Mouse (Mus musculus): ENCODE data around the gene Lztr1.
"Not testable (repeated sequence)": the region's sequence is repeated elsewhere in the genome, so short reads cannot be mapped to it uniquely, and the experiment has no call there.

The Lztr1 gene

DNA sequence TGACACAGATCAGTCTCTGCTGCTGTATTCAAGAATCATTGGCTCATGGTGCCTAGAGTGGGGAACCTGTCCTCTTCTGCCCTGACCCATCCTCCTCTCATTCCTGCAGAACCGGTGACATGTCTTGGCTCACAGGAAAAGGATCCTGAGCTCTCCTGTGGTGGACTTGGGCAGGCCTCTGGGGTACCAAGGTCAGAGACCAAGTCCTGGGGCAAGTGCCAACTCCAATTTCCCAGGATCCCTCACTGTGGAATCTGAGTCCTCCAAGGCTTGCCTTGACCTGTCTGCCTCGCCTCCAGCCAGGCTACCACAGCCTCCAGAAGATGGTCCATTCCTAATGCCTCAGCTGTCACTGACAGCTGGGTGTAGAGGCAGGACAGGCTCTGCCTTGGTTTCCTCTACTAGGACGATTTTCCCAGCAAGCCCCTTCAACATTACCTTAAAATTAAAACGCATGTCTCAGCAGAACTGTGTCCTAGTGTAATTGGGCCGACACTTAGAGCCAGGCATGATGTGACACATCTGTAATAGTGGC is 1.4 kb upstream of the Lztr1 start:
- DNase-seq (ENCODE audit: low spot score) = no peak

DNA sequence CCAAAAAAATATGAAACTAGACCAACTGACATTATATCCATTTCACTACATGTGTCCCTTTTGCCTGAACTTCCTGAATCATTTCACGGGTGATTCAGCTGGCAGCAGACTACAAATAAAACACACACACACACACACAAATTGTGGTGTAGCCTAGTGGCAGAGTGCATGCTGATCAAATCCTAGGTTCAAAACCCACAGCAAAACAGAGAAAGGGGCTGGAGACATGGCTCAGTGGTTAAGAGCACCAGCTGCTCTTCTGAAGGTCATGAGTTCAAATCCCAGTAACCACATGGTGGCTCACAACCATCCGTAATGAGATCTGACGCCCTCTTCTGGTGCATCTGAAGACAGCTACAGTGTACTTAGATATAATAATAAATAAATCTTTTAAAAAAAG is 457 bp upstream of the Lztr1 start:
- not testable (repeated sequence) for DNase-seq (ENCODE audit: low spot score)

DNA sequence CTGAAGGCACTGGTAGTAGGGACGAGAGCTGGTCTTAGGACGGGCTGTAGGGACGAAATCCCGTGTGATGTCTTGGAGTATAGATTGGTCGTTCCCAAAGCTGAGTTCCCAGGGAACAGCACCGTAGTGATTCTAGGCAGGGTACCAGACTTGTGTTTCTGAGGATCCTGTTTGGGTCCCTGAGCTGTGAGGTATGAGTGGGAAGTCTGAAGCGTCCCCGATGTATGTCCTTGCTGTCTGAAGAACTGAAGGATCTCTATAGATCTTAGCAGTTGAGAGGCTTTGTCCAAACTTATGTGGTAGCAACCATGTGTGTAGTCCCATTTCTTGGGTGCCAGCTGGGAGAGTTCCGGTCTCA is 731 bp downstream of the Lztr1 start:
- DNase-seq (ENCODE audit: low spot score) = no peak

DNA sequence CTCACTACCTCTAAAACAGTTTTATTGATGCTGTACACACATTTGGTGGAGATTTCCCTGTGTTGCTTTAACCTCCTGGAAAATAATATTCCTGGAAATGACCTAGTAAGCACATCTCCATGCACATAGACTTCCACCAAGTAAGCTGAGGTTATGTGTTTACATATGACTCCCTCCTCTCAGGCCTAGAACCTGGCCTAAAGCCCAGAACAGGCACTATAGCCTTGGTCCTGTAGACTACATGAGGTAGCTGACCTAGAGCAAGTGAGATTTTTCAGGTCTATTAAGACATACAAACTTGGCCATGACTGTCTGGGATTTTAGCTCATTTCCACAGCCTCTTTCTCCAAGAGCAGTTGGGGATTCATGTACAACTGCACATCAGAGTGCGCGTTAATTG is 1.7 kb downstream of the Lztr1 start:
- DNase-seq (ENCODE audit: low spot score) = no peak

DNA sequence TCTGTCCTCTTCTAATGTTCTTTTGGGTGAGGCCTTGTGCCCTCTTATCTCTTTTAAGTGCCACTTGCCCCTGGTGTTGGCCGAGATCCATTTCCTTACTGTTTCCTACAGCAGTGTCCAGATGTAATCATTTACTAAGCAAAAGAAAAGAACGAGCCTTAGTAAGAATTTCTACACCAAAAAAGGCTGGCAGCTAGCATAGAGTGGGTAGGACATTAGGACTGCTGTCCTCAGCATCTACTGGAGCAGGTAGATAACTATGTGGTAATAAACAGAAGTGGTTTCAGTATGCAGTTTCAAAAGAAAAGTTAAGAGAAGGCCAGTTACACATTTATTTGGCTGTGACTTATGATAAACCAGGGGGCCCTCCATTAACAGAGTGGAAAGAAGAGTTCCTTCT is 2.2 kb downstream of the Lztr1 start:
- DNase-seq (ENCODE audit: low spot score) = no peak

DNA sequence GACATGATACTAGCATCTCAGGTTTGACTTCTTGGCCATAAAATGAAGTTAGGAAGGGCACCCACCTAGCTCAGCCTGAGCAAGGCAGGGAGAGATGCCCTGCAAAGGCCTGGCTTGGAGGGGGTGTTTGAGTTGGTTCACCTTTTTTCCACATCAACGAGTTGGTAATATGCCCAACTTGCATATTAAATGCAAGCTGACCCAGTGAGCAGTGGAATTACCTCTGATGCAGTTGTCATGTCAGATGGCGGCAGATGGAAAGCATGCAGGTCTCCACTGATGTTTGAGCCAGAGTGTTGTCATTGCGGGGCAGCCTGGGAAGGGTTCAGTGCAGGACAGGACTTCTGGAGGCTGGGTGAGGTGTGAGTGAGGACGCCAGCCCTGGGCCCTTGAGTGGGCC is 2.9 kb downstream of the Lztr1 start:
- no peak for DNase-seq (ENCODE audit: low spot score)

DNA sequence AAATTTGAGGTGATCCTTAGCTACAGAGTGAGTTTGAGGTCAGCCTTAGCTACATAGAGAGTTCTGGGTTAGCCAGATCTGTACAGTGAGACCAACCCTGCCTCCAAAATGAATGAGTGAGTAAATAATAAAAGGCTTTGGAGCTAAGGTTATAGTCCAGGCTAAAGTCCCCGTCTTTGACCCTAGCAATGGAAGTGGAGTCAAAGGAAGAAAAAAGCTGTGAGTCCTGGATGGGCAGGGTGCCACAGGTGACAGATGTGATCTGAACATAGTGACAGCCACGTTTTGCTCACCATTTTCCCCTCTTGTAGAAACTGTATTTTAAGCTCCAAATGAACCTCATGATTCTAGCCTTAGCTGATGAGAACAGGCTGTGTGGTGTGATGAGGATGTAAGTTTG is 10.4 kb downstream of the Lztr1 start:
- DNase-seq (ENCODE audit: low spot score) = no peak

DNA sequence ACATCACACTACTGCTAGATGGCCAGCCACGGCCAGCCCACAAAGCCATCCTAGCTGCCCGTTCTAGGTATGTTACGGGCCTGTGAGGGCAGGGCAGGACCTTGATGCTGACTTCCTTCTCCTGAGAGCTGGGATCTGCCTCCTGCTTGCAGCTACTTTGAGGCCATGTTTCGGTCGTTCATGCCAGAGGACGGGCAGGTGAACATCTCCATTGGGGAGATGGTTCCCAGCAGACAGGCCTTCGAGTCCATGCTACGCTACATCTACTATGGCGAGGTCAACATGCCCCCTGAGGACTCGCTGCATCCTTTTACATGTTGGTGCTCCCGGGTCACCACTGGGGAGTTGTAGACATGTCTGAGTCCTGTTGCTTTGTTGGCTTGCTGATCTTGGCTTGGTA is 15.7 kb downstream of the Lztr1 start:
- no peak for DNase-seq (ENCODE audit: low spot score)

DNA sequence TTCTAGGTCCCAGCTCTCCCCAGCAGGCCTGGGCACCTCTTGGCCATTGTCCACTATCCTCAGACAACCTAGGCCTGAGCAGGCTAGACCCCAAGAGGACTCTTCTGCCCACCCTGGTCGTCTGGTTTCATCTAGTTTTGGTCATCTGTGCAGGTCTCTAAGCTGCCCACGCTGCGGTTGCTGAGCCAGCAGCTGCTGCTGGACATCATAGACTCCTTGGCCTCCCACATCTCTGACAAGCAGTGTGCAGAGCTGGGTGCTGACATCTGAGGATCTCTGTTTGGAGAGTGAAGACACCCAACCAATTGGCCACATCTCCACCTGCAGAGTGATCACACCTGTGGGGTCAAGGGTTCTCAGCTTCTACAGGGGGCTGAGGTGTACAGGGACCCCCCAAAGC is 17.0 kb downstream of the Lztr1 start:
- DNase-seq (ENCODE audit: low spot score) = no peak

DNA sequence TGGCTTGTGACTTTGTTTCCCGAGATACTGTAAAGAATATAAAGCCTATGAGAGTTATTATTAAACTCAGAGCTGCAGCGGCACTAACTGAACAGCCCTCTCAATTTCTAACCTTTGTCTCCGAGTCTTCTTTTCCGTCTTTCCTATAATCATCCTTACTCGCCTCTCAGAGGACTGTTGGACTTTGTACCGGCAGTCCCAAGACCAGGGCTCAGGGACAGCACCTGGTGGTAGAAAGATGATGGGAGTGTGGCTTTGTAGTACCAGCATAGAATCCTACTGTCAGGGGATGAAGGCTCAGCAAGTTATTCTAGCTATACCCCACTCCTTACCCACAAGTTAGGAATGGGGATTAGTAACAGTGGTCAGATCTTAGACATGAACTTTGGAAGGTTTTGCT is 17.7 kb downstream of the Lztr1 start:
- DNase-seq (ENCODE audit: low spot score) = no peak

DNA sequence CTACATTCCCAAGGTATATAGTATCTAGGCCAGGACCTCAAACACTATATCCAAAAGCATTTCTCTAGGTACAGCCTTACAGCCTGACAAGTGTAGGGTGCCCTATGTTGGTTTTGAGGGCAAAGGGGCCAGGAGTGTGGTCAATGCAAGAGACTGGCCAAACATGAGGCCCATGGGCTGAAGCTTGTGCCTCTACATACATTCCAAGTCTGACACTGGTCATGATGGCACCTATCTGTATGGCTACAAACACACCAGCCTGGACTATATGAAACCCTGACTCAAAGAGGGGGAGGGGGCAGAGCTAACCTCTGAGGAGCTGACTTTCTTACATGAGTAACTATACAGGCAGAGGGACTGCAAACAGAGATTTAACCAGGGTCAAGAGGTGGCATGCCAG is 19.1 kb downstream of the Lztr1 start:
- DNase-seq (ENCODE audit: low spot score) = no peak

DNA sequence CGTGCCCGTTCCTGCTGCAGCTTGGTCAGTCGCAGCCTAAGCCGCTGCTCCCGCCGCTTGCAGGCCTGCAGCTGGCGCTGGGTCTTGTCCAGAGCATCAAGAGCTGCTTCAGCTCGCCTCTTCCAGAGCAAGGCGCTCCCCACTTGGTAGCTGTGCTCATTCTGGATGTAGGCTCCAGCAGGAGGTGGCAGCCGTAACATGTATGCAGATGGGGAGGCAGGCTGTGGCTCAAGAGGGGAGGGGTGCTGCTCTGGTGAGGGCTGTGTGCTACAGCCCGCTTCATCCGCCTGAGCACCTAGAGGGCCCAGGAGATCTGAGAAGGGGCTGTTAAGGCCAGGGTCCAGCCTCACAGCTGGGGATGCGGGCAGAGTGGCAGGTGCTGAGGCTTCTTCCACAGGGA is 19.8 kb downstream of the Lztr1 start:
- no peak for DNase-seq (ENCODE audit: low spot score)

DNA sequence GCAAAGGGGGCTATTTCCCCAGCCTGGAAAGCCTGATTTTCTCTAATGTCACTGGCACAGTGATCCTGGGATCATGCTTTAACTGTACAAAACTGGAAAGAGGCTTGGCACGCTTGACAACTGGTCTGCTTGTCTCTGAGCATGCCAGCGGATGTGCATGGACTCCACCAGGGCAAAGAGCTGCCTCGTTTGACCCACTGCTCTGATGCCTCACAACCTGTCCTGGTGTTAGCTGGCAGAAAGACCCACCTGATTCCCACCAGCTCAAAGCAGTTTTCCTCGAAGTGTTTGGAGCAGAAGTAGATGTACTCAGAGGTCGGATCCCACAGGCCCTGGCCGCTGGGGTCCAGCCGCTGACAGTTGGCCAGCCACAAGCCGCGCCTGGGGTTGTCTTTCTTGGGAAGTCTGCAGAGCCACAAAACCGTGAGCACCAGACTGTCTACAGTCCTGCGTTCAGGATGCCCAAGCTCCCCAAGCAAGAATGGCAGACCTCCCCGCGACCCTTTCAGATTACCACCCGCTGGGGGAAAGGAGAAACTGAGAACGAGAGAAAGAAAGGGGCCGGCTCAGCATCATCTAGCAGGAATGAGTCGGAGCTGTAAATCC is 21.6 kb downstream of the Lztr1 start:
- peak; percentile 61 for DNase-seq (ENCODE audit: low spot score)

DNA sequence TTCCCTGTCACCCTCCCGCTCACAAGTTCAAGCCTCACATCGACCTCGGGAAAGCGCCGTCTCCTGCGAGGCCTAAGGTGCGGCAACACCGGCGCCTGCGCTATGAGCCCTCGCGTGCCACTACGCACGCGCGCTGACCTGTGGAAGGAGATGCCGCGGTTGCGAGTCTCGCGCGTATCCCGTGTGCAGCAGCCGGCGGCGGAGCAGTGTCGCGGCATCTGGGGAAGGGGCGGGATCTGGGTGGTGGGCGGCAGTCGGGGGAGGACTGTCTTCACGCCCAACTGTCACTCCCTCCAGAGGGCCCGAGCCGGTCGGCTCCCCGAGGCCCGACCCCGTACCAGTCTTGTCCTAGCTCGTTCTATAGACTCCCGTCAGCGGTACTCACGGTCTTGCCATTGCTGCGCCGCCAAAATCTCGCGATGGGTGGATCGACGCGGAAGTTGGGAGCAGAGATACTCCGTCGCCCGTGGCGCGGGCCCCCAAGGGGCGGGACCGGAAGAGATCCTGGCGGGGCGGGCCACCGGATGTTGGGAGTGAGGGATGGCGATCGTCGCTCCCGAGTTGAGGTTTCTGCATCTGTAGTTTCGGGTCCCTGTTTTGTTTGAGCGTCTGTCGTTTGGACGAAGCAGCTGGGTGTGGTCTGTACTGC is 22.3 kb downstream of the Lztr1 start, which contains the start of gene Thap7:
TSS of gene Thap7 (minus strand) at position 497 of the 649 bp plus-strand sequence.
- DNase-seq (ENCODE audit: low spot score) = peak; percentile 97

DNA sequence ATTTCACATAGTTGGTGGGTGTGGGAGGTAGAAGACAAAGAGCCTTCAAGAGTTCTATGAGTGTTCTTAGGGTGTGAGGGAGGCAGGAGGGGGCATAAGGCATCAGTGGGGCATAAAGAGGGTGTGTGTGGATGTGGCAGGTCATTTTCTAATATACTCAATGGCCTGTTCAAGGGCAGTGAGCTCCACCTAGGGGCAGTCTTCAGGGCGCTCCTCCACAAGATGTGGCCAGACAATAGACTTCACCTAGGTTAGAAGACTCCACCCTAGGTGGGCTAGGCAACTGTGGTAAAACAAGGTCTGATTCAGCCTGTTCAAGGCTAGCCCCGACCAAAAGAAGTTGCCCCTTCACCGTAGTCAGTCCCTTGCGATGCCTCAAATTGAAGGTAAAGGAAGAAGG is 23.8 kb downstream of the Lztr1 start:
- no peak for DNase-seq (ENCODE audit: low spot score)

DNA sequence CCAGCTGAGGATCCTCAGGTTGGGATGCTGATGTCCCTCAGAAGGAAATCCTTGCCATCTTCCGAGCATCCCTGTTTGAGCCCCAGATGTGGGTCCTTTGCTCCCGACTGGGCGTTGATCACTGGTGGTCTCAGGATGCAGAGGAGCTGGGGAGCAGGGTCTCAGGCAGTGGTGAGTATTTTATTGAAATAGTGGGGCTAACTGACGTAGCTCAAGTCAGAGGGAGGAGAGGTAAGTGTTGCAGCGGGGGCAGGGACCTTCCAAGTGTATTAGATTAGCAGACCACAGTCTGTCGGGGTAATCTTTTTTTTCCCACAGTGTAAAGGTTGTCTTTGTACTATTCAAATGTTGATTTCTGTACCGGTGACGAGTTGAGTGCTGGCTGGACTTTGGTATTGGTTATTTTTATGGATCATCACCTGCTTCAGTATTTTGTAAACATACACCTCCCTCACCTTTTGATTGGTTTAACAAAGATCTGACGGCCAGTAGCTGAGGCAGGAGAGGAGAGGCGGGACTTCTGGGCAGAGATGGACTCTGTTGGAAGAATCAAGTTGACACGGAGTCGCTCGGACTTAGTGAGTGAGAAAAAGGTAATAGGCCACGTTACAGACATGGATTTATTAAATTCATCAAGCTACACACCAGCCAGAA is 24.3 kb downstream of the Lztr1 start:
- DNase-seq (ENCODE audit: low spot score) = no peak

DNA sequence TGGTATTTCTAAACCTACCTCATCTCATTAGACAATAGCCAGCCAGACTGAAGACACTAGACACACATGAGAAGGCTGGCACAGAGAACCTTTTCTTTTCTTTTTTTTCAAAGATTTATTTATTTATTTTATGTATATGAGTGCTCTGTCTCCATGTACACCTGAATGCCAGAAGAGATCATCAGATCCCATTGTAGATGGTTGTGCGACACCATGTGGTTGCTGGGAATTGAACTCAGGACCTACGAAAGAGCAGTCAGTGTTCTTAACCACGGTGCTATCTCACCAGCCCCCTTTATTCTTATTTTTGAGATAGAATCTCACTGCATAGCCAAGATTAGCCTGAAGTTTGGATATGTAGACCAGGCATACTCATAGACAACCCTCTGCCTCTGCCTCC is 28.1 kb downstream of the Lztr1 start:
- no peak for DNase-seq (ENCODE audit: low spot score)

DNA sequence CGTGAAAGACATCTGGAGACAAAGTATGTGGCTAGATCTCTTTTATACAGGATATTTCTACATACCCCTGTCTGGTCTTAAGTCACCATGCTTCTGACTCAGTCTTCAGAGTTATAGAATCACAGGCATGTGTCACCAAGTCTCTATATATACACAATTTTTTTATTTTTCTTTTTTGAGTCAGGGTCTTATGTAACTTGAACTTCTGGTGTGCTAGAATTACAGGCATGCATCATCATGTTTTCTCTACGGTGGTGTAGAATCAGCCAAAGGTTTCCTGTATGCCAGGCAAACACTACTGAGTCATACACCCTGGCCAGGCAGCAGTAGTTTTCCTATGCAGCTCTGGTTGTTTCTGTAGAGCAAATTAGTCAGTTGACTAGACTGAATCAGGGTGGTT is 34.1 kb downstream of the Lztr1 start:
- no peak for DNase-seq (ENCODE audit: low spot score)

DNA sequence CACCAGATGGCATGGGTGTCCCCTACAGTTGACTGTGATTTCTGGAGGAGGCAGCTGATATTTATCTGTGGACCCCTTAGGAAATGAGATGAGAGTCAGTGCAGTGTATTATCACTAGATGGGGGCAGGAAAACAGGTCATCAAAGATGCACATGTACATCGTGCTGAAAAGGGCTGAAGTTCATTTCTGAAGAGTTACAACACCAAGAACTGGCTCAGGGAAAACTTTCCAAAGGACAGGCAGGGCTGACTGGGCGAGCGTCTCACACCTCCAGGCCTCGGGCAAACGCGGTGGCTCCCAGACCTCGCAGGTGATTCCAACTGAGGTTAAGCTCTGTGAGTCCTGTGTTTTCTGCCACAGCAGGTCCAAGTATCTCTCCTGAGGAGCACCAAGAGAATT is 44.3 kb downstream of the Lztr1 start:
- DNase-seq (ENCODE audit: low spot score) = no peak

DNA sequence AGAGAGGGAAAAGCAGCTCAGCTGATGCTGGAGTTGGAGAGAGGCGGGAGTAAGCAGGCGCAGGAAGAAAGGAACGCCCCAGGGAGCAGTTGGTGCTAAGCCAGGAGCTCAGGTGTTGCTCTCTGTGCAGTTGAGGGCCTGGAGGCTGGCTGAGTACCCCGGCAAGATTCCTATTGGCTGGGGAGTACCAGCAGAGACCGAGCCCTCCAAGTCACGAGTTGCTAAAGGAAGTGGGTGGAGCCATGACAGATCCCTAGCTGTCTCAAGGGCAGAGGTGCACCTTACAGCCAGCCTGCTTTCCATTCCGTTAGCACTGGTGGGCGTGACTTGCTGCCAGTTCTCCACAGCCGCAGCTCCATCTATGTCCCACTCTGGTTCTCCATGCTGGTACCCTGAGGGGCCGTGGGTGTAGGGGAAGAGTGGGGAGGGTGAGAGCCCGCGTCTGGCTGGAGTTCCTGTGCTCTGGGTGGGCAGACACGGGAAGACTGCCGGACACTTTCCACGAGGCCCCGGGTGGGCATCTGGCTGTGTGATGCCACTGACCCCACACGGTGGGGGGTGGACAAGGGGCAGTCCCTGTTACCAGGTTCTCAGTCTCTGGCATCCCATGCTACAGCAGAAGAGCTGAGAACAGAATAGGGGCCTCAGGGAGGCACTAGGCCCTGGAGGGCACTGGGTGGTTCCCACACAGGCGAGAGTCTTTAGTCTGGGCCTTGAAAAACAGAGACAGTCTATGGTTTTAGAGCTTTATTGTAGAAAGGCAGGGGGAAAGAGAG is 45.6 kb downstream of the Lztr1 start:
- DNase-seq (ENCODE audit: low spot score) = no peak

DNA sequence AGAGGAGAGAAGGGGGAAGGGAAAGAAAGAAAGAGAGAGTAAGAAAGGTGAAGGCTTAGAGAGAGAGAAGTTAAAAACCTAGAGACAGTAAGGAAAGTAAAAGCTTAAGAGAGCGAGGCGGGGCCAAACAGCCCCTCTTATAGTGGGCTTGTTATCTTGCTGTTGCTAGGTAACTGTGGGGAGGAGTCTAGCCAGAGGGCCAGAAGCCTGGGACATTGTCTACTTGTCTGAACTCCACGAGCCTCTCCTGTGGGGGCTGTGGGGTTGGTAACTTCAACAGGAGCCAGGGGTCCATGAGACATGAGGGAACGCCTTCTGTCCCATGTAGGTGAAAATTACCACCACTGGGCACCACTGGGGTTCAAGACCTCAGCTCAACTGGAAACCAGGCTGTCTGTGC is 46.2 kb downstream of the Lztr1 start:
- DNase-seq (ENCODE audit: low spot score) = not testable (repeated sequence)

DNA sequence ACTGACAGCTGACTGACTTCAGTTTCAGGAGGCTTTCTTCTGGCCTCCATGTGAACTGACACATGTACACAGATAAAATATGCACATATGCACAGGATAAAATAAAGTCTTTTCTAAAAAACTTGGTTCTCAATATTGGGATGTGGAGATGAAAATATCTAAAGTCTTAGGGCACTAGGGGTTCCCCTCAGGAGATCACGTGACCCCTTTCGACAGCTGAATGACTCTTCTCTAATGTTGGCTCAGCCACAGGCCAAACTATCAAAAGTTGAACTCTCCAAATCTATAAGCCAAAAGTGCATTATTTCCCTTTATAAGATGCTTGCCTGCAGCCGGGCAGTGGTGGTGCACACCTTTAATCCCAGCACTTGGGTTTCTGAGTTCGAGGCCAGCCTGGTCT is 47.7 kb downstream of the Lztr1 start:
- DNase-seq (ENCODE audit: low spot score) = no peak

DNA sequence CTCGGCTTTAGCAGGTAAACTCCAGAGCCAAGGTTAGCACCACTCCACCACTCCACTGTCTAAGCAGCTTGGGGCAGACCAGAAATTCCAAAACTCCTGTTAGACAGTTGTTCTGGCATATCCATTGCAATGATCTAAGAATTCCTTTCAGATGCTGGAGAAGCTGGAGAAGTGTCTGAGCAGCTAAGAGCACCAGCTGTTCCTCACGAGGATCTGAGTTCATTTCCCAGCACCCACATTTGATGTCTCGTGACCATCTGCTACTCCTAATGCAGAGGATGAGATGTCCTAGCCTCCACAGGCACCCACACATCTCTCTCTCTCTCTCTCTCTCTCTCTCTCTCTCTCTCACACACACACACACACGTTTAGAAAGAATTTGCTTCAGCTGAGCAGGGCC is 48.4 kb downstream of the Lztr1 start:
- DNase-seq (ENCODE audit: low spot score) = no peak
